Mouse (Mus musculus) heart, postnatal 14 days (tissue): ENCODE data around the gene Edc3. TPM values are rescaled to one million over a fixed set of nuclear protein-coding genes. Genes with fewer than 3 reads are reported as not detected.

Experiments used
- DNase-seq, 2 experiments: peaks; one replicate each; pipeline ENCODE4 v3.0.0; 2021 to 2022
- intact Hi-C: fragments of 180-260 bp; cut with DNase I; formaldehyde crosslinking; loops from one replicate; pipeline ENCODE4 v1.15.1; 2025
- total RNA-seq, 2 experiments: library from RNA; stranded (reverse); gene quantifications; 2 replicates each; pipeline ENCODE4 v1.2.3; 2021

The Edc3 gene
- total RNA-seq, 2 experiments from 2014 or later, result 6.6 to 7.4 TPM

GRCm38 (mm10) chr9:57758528-57758927, 50.2 kb downstream of the Edc3 start:
- intact Hi-C loops, result loop anchor here (10.0 kb wide), 1 partner anchor 214 kb away; no protein-coding TSS in a partner anchor
- no peak for DNase-seq

- intact Hi-C loops, result loop anchor here (10.0 kb wide), 1 partner anchor 214 kb away; no protein-coding TSS in a partner anchor
- DNase-seq, result peak; percentile 76 to 84
These were observed 50.9 kb downstream of the Edc3 start for GRCm38 (mm10) chr9:57759289-57759688.

GRCm38 (mm10) chr9:57760416-57761146, 52.2 kb downstream of the Edc3 start:
- intact Hi-C loops, result loop anchor here (5.0 kb wide), 1 partner anchor 237 kb away; no protein-coding TSS in a partner anchor

GRCm38 (mm10) chr9:57761563-57762551, 53.5 kb downstream of the Edc3 start:
- no peak for DNase-seq
- intact Hi-C loops, result loop anchor here (5.0 kb wide), 1 partner anchor 235 kb away; no protein-coding TSS in a partner anchor

More at GRCm38 (mm10) chr9:57760416-57761146, 52.2 kb downstream of the Edc3 start:
- DNase-seq, result no peak

GRCm38 (mm10) chr9:57762563-57762991, 54.2 kb downstream of the Edc3 start:
- DNase-seq, result peak; percentile 44 to 70
- intact Hi-C loops, result loop anchor here (5.0 kb wide), 1 partner anchor 235 kb away; no protein-coding TSS in a partner anchor

GRCm38 (mm10) chr9:57764147-57764973, 56.0 kb downstream of the Edc3 start:
- intact Hi-C loops, result loop anchor here (2.0 to 5.0 kb wide), 2 partner anchors 68 to 233 kb away; no protein-coding TSS in a partner anchor

GRCm38 (mm10) chr9:57764974-57765363, 56.6 kb downstream of the Edc3 start:
- peak; percentile 98 for DNase-seq
- intact Hi-C loops, result loop anchor here (2.0 to 5.0 kb wide), 2 partner anchors 68 to 232 kb away; no protein-coding TSS in a partner anchor

More at GRCm38 (mm10) chr9:57764147-57764973, 56.0 kb downstream of the Edc3 start:
- DNase-seq, result peak; percentile 72 to 82

- DNase-seq, result peak; percentile 59 to 82
- intact Hi-C loops, result loop anchor here (2.0 kb wide), 1 partner anchor 67 kb away; no protein-coding TSS in a partner anchor
These were observed 57.3 kb downstream of the Edc3 start, which contains the start of gene Clk3 for GRCm38 (mm10) chr9:57765364-57766351. TSS of gene Clk3 (minus strand) at chr9:57765860.

GRCm38 (mm10) chr9:57766431-57766830, 58.1 kb downstream of the Edc3 start:
- DNase-seq, result no peak
- intact Hi-C loops, result no loop called here

- no peak for DNase-seq
- intact Hi-C loops, result no loop called here
These were observed 58.9 kb downstream of the Edc3 start for GRCm38 (mm10) chr9:57767231-57767630.

- DNase-seq, result peak in 1 of 2 experiments; percentile 38
- intact Hi-C loops, result no loop called here
These were observed 61.3 kb downstream of the Edc3 start for GRCm38 (mm10) chr9:57769539-57770069.

- DNase-seq, result no peak
- intact Hi-C loops, result no loop called here
These were observed 61.9 kb downstream of the Edc3 start for GRCm38 (mm10) chr9:57770214-57770613.

- intact Hi-C loops, result no loop called here
- no peak for DNase-seq
These were observed 62.5 kb downstream of the Edc3 start for GRCm38 (mm10) chr9:57770836-57771235.

GRCm38 (mm10) chr9:57773754-57774153, 65.4 kb downstream of the Edc3 start:
- no peak for DNase-seq
- intact Hi-C loops, result no loop called here

GRCm38 (mm10) chr9:57774168-57774567, 65.8 kb downstream of the Edc3 start:
- intact Hi-C loops, result no loop called here
- DNase-seq, result no peak

GRCm38 (mm10) chr9:57775026-57775425, 66.7 kb downstream of the Edc3 start:
- intact Hi-C loops, result no loop called here

GRCm38 (mm10) chr9:57775736-57776135, 67.4 kb downstream of the Edc3 start:
- intact Hi-C loops, result no loop called here
- no peak for DNase-seq

More at GRCm38 (mm10) chr9:57775026-57775425, 66.7 kb downstream of the Edc3 start:
- no peak for DNase-seq

- intact Hi-C loops, result no loop called here
- DNase-seq, result no peak
These were observed 74.3 kb downstream of the Edc3 start for GRCm38 (mm10) chr9:57782656-57783055.
